Mouse (Mus musculus): ENCODE measurements around the gene Ly6g6d.
"Not testable (repeated sequence)": the region's sequence is repeated elsewhere in the genome, so short reads cannot be mapped to it uniquely, and the experiment has no call there.

Gene Ly6g6d

DNA sequence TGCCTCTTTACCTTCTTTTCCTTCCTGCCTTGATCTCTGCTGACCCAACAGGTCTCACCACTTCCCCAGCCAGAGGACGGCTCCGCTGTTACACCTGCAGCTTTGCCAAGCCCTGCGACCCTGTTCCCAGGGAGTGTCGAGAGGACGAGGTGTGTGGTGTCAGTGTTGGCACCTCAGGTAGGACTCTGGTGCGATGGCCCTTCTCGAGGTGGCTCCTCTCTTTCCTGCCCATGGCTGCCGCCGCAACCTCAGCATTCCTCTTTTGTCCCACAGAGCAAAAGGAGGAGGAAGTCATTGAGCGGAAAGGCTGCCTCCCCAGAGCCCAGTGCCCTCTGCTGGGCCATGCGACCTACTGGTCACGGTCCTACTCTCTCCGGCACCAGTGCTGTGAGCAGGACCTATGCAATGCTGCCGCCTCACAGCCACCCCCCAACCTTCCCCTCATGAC lies at the start of gene Ly6g6d:
TSS of gene Ly6g6d (minus strand) at position 280 of the 448 bp plus-strand sequence.
- peak in 1 of 2 experiments; percentile 19 for DNase-seq

GRCm38 (mm10) chr17:35127017-35127416 lies 49.2 kb upstream of the Ly6g6d start:
- no peak for DNase-seq

- DNase-seq, result peak; percentile 72 to 73
Measured at GRCm38 (mm10) chr17:35126206-35126611, 48.3 kb upstream of the Ly6g6d start, which contains the start of gene D17H6S53E. Gene D17H6S53E, plus strand, starts transcription at chr17:35126373.

DNA sequence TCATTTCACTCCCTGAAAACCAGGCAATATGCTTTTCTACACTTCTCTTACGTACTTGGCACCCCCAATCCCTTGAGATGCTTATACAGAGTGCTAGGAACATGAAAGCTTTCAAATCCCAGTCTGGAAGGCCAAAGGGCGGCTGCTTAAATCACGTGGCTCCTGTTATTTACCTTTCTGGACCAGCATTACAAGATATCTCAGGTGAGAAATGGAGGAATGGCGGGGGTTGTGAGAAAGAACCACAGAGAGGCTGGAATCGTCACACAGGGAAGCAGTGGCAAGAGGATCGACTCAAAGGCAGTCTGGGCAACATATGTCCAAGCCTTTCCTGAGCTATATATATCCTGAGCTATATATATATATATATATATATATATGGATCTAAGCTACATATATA lies 47.7 kb upstream of the Ly6g6d start:
- no peak for DNase-seq

GRCm38 (mm10) chr17:35125081-35125480 lies 47.2 kb upstream of the Ly6g6d start:
- no peak for DNase-seq

DNA sequence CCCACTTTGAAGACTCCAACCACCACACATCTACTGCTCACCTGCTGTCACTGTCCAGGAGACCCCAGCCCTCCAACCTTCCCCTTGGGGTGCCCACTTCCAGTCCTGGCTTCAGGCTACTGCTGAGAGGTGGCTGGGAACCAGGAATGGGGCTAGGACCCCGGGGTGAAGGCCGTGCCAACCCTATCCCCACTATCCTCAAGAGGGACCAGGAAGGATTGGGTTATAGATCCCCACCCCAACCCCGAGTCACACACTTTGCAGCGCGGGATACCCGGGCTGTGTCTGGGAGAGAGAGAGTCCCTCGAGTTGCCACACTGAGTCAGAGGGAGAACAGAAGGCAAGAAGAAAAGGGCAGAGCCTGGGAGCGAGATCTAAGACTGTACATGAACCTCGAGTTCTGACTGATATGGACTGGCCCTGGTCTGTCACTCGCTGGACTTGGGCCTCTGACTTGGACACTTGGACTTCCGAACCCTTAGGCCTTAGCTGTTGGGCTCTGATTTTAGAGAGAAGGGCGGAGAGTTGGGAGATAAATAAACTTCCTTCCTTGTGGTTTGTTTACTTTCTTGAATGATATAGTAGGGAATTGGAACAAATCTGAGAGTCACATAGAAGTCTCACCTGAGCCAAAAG lies 46.5 kb upstream of the Ly6g6d start:
- DNase-seq, result not testable (repeated sequence)

DNA sequence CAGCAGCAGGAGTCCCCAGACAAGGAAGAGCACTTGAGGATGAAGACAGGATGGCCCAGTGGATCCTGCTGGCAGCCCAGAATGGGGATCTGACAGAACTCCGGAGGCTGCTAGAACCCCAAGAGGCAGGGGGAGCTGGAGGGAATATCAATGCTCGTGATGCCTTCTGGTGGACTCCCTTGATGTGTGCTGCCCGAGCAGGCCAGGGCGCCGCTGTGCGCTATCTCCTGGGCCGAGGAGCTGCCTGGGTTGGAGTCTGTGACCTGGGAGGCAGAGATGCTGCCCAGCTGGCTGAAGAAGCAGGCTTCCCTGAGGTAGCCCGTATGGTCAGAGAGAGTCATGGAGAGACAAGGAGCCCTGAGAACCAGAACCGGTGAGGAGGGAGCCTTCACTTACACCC lies 45.4 kb upstream of the Ly6g6d start:
- not testable (repeated sequence) for DNase-seq

DNA sequence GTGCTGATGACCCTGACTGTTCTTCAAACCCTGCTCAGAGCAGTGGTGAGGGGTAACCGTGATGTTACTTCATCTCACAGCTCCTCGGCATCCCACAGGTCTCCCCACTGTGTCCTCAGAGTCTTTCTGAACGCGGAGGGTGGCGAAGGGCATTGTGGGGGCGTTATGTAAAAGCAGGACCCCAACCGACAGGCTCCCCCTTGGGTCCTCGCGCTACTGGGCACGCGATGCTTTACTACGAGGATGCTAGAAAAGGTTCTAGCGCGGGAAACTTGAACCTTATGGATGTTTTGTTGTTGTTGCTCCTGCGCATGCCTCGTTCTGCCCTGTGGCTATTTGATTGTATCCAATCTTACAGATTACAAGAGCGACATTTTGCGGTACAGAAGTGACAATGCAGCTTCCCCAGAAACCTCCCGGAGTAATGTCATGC lies 44.0 kb upstream of the Ly6g6d start, which contains the start of gene Csnk2b:
TSS of gene Csnk2b (minus strand) at position 183 of the 433 bp plus-strand sequence.
- peak; percentile 60 to 63 for DNase-seq

DNA sequence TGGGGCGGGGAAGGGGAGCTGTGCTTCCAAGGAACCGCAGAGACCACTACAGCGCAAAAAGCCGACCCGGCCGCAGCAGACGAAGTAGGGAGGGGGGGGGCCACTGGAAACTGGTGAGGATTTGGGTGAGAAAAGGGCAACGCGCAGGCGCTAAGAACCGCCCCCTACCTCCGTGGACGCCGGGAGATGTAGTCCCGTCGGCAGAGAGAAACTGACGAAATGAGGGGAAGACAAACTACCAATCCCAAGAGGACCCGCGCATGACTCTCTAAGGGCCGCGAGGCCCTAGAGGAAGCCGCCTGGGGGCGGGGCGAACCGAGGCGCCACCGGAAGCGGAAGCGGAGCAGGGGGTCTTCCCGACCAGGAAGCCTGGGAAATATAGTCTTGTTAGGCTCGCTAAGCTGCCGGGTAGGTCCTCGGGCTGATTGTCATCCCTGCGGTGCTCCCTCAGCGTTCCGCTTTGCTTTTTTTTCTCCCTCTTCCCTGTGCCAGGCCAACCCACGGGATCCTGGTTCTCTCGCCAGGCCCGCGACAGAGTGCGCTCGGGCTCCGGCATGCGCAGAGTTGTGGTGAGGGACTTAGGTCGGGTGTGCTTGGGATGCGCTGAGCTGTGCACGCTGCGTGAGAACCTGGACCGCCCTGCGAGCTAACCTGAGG lies 43.4 kb upstream of the Ly6g6d start, which contains the start of gene Gpank1:
TSS of gene Gpank1 (plus strand) at position 313 of the 657 bp plus-strand sequence.
- DNase-seq, result peak; percentile 98

- no peak for DNase-seq
Measured at GRCm38 (mm10) chr17:35120745-35121142, 42.9 kb upstream of the Ly6g6d start.

GRCm38 (mm10) chr17:35115046-35116019 lies 37.5 kb upstream of the Ly6g6d start, which contains the start of gene Ly6g5b:
Gene Ly6g5b, minus strand, starts transcription at chr17:35115428.
- peak; percentile 61 to 63 for DNase-seq

DNA sequence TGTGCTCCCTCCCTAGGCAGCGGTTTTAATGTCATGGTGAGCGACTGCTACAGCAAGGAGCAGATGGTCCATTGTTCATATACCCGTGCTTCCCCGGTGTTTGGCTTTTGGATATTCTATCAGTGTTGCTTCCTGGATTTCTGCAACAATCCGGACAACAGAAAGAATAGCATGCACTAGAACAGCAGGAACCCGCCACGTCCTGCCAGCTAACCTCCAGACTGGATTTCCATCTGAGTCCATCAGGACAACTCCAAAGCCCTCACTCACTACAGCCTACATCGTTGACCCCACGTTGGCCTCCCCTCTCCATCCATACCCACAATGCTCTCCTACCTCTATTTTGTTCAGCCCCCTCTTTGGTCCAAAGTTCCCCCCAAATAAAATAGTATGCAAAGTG lies 33.9 kb upstream of the Ly6g6d start:
- DNase-seq, result no peak

DNA sequence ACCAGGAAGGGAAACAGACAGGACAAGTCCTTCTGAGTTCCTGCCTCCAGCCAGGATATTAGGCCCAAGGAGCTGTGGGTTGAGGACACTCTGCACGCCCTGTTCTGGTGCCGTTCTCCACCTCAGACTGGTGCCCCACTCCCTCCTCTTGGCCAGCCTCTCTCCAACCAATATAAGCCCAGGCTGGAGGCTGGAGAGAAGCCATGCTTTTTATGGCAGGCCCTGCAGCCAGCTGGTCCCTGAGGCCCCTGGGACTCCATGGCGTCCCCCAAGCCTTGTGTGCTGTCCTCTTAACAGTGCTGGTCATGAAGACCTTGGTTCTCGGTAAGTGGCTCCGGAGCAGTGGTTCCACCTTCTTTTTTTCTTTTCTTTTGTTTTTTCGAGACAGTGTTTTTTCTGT lies 30.2 kb upstream of the Ly6g6d start, which contains the start of gene Ly6g5c:
TSS of gene Ly6g5c (plus strand) at position 183 of the 400 bp plus-strand sequence.
- no peak for DNase-seq

DNA sequence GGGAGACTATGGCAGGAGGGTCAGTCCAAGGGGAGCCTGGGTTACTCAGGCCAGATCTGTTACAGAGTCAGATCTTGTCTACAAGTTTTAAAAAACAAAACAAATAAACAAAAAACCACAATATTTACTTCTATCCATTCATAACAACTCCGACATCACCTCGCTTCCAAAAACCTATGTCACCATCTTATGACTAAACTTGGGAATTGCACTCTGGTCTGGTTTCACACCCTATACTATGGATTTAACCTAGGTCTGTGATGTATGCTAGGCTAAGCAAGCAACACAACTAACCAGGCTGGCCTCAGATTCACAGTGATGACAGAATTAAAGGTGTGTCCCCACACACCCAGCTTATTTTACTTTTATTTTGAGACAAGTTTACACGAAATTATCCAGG lies 28.7 kb upstream of the Ly6g6d start:
- DNase-seq, result no peak

- DNase-seq, result peak in 1 of 2 experiments; percentile 24
Measured at GRCm38 (mm10) chr17:35105740-35106389, 28.0 kb upstream of the Ly6g6d start.

DNA sequence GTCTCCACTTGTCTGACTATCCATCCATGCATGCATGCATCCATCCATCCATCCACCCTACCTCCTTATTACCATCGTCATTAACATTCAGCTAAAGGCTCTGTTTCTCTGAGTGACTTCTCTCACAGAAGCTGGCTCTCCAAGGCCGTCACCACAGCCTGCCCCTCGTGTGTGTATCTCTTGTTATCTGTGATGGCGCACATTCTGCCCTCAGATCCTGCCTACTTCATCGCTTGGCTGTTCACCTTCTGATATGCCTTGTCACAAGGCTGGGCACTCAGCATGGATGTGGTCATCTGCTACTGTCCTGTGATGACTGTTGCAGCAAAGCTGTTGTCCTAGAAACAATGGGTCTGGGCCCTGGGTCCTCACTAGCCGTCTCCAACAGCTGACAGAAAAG lies 26.9 kb upstream of the Ly6g6d start:
- no peak for DNase-seq

GRCm38 (mm10) chr17:35104079-35104478 lies 26.2 kb upstream of the Ly6g6d start:
- DNase-seq, result no peak

- DNase-seq, result no peak
Measured at GRCm38 (mm10) chr17:35103221-35103690, 25.4 kb upstream of the Ly6g6d start.

DNA sequence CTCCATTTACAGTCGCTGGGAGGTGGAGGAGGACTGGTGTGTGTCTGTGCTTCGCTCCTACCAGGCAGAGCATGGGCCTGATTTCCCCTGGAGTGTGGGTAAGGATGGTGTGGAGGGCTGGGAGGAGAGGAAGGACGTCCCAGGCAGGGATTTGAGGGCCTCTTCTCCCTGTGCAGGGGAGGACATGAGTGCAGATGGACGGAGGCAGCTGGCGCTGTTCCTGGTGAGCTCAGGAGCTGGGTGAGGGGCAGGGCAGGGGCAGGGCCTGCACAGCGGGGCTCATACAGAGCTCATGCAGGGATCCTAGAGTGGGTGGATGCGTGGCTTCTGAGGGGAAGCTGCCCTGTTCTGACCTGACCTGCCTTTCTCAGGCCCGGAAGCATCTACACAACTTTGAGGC lies 24.4 kb upstream of the Ly6g6d start:
- DNase-seq, result no peak

DNA sequence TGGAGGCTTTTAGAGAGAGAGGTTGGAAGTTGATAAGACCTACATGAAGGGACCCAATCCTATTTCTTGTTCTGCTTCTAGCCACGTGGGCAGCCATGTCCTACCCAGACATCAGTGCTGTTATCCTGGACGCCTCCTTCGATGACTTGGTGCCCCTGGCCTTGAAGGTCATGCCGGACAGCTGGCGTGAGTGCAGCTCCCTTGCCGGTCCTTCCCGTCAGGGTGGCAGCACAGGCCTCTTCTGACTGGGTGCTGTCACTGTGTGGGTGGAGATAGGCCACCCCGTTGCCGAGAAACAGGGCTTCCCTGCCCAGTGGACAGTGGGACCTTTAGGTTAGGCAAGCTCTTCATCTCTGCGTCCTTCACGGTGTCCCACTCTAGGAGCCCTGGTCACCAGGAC lies 23.3 kb upstream of the Ly6g6d start:
- DNase-seq, result no peak

DNA sequence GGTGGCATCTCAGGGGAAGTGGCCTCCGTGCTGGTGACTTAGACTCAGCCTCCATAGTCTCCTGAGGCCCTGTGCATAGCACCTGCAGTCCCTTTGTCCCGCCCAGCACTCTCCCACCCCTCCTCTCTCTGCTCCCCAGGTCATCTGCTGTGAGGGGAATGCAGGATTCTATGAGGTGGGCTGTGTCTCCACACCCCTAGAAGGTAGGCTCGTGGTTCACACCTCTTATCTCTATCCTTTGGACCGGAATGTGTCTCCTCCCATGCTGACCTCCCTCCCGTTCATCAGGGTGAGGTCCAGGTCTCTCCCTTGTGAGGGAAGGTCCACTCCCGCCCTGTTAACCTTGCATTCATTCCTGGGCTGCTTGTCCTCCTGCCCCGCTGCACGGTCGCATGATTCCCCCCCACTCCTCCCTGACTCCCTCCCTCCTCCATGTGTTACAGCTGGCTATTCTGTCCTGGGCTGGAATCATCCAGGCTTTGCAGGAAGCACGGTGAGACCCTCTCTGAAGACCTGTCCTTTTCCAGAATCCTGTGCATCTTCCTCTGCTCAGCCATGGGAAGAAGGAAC lies 22.4 kb upstream of the Ly6g6d start:
- DNase-seq, result no peak

Data from B cell, adult 2 months (primary cell).